Mouse (Mus musculus) brain, embryonic 14.5 days (tissue): Measurements from ENCODE around the gene Capsl. TPM values are rescaled to one million over a fixed set of nuclear protein-coding genes. Genes with fewer than 3 reads are reported as not detected.

Experiments used
- DNase-seq: peaks from one replicate; pipeline ENCODE4 v3.0.0-alpha.2; 2011; ENCODE audit warnings: low read depth
- CTCF ChIP-seq: fragments of 200-500 bp; IDR thresholded peaks from 2 replicates; pipeline ENCODE4 v1.5.1; 2012; ENCODE audit warnings: inconsistent platforms, mild to moderate bottlenecking, moderate library complexity, borderline replicate concordance; ENCODE audit not compliant: insufficient read depth, insufficient read length; ENCODE audit errors: extremely low read depth
- POLR2A ChIP-seq: fragments of 200-500 bp; IDR thresholded peaks from 2 replicates; pipeline ENCODE4 v1.6.1; 2012; ENCODE audit warnings: mild to moderate bottlenecking, inconsistent platforms, borderline replicate concordance; ENCODE audit not compliant: poor library complexity, insufficient read depth, insufficient read length, severe bottlenecking; ENCODE audit errors: extremely low read depth
- polyA plus RNA-seq: library from polyadenylated mRNA; depleted of rRNA; stranded (reverse); fragments of >200 nt; gene quantifications from 2 replicates; pipeline ENCODE4 v1.2.3, GENCODE M21; 2012; rRNA removed

Gene Capsl
- 1.4 and 1.8 TPM in 2 replicates for polyA plus RNA-seq

DNA sequence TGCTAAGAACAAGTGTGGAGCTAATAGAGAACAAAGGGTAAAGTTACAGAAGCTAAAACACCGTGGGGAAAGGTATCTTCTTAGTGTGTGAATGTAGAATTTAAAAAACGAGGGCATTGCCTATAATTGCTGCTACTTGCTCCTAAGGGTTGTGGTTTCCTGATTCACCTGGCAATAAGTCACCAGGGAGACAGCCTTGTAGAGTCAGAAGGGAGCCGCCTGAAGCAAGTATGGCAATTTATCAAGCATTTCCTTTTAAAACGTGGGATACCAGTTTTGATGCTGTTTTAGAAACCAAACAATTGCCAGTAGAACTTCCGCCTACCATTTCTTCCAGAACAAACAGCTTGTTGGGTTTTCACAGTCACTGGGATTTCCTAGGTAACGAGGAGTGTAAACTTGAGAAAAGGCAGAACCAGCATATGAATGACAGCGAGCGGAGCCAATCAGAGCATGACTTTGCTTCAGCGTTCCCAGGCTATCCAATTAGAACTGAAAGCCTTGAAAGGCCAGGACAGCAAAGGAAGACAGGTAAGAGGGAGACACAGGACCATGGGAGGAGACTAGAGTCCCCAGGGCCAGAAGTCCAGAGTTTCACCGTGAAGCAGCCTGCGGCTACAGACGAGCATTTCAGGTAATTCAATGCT is at the start of gene Capsl:
Gene Capsl, plus strand, starts transcription at position 495 of the 647 bp plus-strand sequence.
- TF ChIP-seq CTCF (no peak), POLR2A (no peak)
- DNase-seq = peak; percentile 84

GRCm38 (mm10) chr15:9409475-9409874 is 26.4 kb upstream of the Capsl start:
- no peak for DNase-seq
- TF ChIP-seq POLR2A = no peak
- TF ChIP-seq CTCF = no peak

GRCm38 (mm10) chr15:9421163-9421562 is 14.7 kb upstream of the Capsl start:
- TF ChIP-seq POLR2A (no peak), CTCF (no peak)
- no peak for DNase-seq

DNA sequence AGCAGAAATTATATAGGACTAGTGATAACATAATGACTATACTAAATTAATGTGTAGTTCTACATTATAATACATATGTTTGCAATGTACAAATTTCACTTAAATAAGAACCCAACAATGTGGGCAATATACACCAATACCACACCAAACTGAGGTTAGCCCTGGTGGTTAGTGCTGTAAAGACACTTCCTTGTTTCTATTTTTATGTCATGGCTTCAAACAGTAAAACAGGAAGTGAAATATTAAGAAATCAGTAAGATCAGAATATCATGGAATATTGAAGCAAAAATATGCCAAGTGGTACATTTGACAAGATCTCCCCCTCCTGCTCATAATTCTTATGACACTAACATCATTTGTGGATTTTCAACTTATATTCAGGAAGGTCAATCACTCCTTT is 8.0 kb upstream of the Capsl start:
- DNase-seq = no peak
- TF ChIP-seq POLR2A = no peak
- TF ChIP-seq CTCF = no peak

- TF ChIP-seq CTCF (no peak), POLR2A (no peak)
- DNase-seq = no peak
These were observed 6.0 kb upstream of the Capsl start for GRCm38 (mm10) chr15:9429843-9430242.

DNA sequence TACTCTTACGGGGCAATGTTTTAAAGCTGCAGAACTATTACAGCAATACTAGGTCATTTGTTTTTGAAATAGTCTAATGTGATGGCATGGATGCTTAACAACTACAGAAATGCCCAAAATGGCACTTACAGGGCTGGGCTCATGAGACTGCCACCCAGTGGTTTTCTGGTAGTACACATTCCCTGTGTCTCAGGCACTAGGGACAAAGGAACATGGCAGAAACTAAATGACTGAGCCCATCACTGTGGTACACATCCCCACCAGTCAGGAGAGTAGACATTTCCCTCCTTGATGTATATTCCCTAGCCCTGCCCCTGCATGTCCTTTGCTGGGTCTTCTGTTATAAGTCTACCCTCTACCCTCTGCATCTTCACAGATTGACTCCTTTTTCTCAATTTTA is 16.2 kb downstream of the Capsl start:
- DNase-seq = no peak
- peak; percentile 14; the same call in 1 of the 2 replicates for TF ChIP-seq CTCF
- no peak for TF ChIP-seq POLR2A

- no peak for DNase-seq
- TF ChIP-seq CTCF (no peak), POLR2A (no peak)
These were observed 17.0 kb downstream of the Capsl start for GRCm38 (mm10) chr15:9452842-9453241.

- DNase-seq = no peak
- no peak for TF ChIP-seq POLR2A
- TF ChIP-seq CTCF = no peak
These were observed 18.4 kb downstream of the Capsl start for GRCm38 (mm10) chr15:9454198-9454597.

GRCm38 (mm10) chr15:9455241-9455640 is 19.4 kb downstream of the Capsl start:
- TF ChIP-seq CTCF (peak; percentile 66; the same call in 1 of the 2 replicates), POLR2A (no peak)

DNA sequence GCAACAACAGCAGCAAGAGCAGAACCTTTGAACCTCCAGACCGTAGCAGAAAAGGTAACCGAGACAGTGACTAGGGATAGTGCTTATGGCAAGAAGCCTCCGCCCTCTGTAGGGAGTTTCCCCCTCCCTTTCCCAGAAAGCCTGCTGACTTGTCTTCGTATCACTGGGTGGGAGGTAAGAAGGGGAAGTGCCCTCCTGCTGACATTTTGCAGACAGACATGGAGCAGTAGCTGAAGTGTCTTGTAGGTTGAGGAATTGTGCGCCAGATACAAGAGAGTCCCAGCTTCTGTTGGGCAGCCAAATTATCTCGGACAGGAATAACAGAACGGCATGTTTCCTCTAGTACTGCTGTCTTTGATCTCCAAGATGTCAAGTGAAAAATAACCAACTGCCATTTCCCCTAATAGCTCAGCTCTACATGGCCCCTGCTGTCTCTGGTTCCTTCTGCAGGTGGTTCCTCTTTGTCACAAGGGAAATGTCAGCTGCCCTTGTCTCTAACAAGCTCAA is 27.7 kb downstream of the Capsl start:
- DNase-seq = no peak
- TF ChIP-seq POLR2A = no peak
- TF ChIP-seq CTCF = no peak

More at GRCm38 (mm10) chr15:9455241-9455640, 19.4 kb downstream of the Capsl start:
- peak; percentile 89 for DNase-seq

DNA sequence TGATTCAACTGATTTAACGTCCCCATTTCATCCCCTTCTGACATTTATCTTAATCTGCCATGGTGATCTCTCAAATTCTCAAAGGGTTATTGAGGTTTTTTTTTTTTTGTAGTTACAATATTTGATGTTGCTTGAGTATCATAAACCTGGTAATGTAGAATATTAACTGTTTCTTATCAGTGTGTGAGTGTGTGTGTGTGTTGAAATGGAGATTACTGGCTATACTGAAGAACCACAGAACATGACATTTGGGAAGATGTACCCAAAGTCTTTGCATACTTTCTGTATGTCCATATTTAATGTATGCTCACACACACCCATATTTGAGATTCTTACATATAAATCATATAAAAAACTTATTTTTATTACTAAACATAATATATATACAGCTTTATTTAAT is 28.2 kb downstream of the Capsl start:
- TF ChIP-seq POLR2A = no peak
- no peak for TF ChIP-seq CTCF
- DNase-seq = no peak

GRCm38 (mm10) chr15:9471053-9471685 is 35.3 kb downstream of the Capsl start:
- TF ChIP-seq CTCF = no peak
- no peak for TF ChIP-seq POLR2A
- DNase-seq = no peak

- TF ChIP-seq POLR2A = no peak
- TF ChIP-seq CTCF = no peak
- DNase-seq = no peak
These were observed 36.3 kb downstream of the Capsl start for GRCm38 (mm10) chr15:9472167-9472566.
